Mouse (Mus musculus) midbrain, embryonic 13.5 days (tissue): ENCODE data around the gene Clic5. TPM values are rescaled to one million over a fixed set of nuclear protein-coding genes. Genes with fewer than 3 reads are reported as not detected.

Experiments used
- ATAC-seq: fragments of 200-750 bp; cut with Nextera tagmentation; 2 replicates; pipeline ENCODE4 v1.8.0; 2017; ENCODE audit warnings: mild to moderate bottlenecking, moderate TSS enrichment, moderate library complexity
- H3K27ac ChIP-seq: fragments of 300-500 bp; sonication (generic); 2 replicates; pipeline ENCODE4 v1.5.1; 2015; ENCODE audit warnings: inconsistent platforms, mild to moderate bottlenecking, moderate library complexity
- H3K27me3 ChIP-seq: fragments of 300-500 bp; sonication (generic); 2 replicates; pipeline ENCODE4 v1.6.1; 2015; ENCODE audit warnings: mild to moderate bottlenecking, inconsistent platforms
- H3K36me3 ChIP-seq: fragments of 300-500 bp; sonication (generic); 2 replicates; pipeline ENCODE4 v1.6.1; 2015; ENCODE audit warnings: mild to moderate bottlenecking, inconsistent platforms
- H3K4me1 ChIP-seq: fragments of 300-500 bp; sonication (generic); replicated peaks from 2 replicates; pipeline ENCODE4 v1.6.1; 2015; ENCODE audit warnings: inconsistent platforms
- H3K4me2 ChIP-seq: fragments of 300-500 bp; sonication (generic); replicated peaks from 2 replicates; pipeline ENCODE4 v1.6.1; 2015; ENCODE audit warnings: moderate library complexity, mild to moderate bottlenecking, inconsistent platforms
- H3K4me3 ChIP-seq: fragments of 300-500 bp; sonication (generic); replicated peaks from 2 replicates; pipeline ENCODE4 v1.5.1; 2015; ENCODE audit warnings: mild to moderate bottlenecking, inconsistent platforms
- H3K9ac ChIP-seq: fragments of 300-500 bp; sonication (generic); replicated peaks from 2 replicates; pipeline ENCODE4 v1.6.1; 2015; ENCODE audit warnings: mild to moderate bottlenecking, inconsistent platforms
- H3K9me3 ChIP-seq: fragments of 300-500 bp; sonication (generic); 2 replicates; pipeline ENCODE4 v1.6.1; 2016; ENCODE audit warnings: mild to moderate bottlenecking, inconsistent platforms
- WGBS: fragments of 180-500 bp; shearing (Covaris S2); methylation state at CpG from one replicate; pipeline ENCODE4 v1.1.7; 2015; 5-methylcytosine and 5-hydroxymethylcytosine counted together
- polyA plus RNA-seq: library from polyadenylated mRNA; unstranded; fragments of >200 nt; fragmentation: Nextera tagmentation; extraction: Ambion mirVana; gene quantifications from 2 replicates; pipeline ENCODE4 v1.2.1, GENCODE M21; 2015

Clic5 gene
- polyA plus RNA-seq, 1 experiment from 2014 or later = 0.70 TPM

GRCm38 (mm10) chr17:44288320-44288719, 99.9 kb downstream of the Clic5 start:
- no peak overlapping the region for H3K27ac ChIP-seq
- H3K4me2 ChIP-seq = no peak overlapping the region
- H3K36me3 ChIP-seq = no peaks in the 10 kb centered on the region
- no peak for ATAC-seq
- no peaks in the 10 kb centered on the region for H3K4me1 ChIP-seq
- no peak overlapping the region for H3K4me3 ChIP-seq
- H3K27me3 ChIP-seq = no peaks in the 10 kb centered on the region
- 92% methylated on average over 1 of the region's 1 CpGs for WGBS
- no peak overlapping the region for H3K9ac ChIP-seq
- no peaks in the 10 kb centered on the region for H3K9me3 ChIP-seq

- Histone ChIP-seq H3K27me3 (no peaks in the 10 kb centered on the region), H3K9ac (no peak overlapping the region), H3K4me2 (no peak overlapping the region), H3K4me3 (no peak overlapping the region), H3K4me1 (peaks cover 12% of the 10 kb centered on the region), H3K36me3 (no peaks in the 10 kb centered on the region), H3K27ac (no peak overlapping the region), H3K9me3 (no peaks in the 10 kb centered on the region)
- WGBS = 68% methylated on average over 1 of the region's 1 CpGs
- no peak for ATAC-seq
Observed at GRCm38 (mm10) chr17:44297221-44297620, 108.8 kb downstream of the Clic5 start.

- H3K36me3 ChIP-seq = no peaks in the 10 kb centered on the region
- H3K27ac ChIP-seq = no peak overlapping the region
- ATAC-seq = no peak
- H3K4me1 ChIP-seq = peaks cover 12% of the 10 kb centered on the region
- H3K9ac ChIP-seq = no peak overlapping the region
- no peaks in the 10 kb centered on the region for H3K27me3 ChIP-seq
- H3K4me3 ChIP-seq = no peak overlapping the region
- no peak overlapping the region for H3K4me2 ChIP-seq
- H3K9me3 ChIP-seq = no peaks in the 10 kb centered on the region
- 35% methylated on average over 5 of the region's 5 CpGs for WGBS
Observed at GRCm38 (mm10) chr17:44300236-44300635, 111.9 kb downstream of the Clic5 start.

- ATAC-seq = 0 out of 2 replicates have a peak, but pooled peaks have one; percentile 17
- Histone ChIP-seq H3K27me3 (no peaks in the 10 kb centered on the region), H3K4me3 (no peak overlapping the region), H3K4me2 (no peak overlapping the region), H3K9ac (no peak overlapping the region), H3K9me3 (no peaks in the 10 kb centered on the region), H3K36me3 (no peaks in the 10 kb centered on the region), H3K4me1 (peaks cover 12% of the 10 kb centered on the region), H3K27ac (no peak overlapping the region)
- 60% methylated on average over 4 of the region's 4 CpGs for WGBS
Observed at GRCm38 (mm10) chr17:44300723-44301122, 112.3 kb downstream of the Clic5 start.

GRCm38 (mm10) chr17:44301224-44301811, 112.9 kb downstream of the Clic5 start:
- Histone ChIP-seq H3K9ac (no peak overlapping the region), H3K4me3 (no peak overlapping the region), H3K27ac (no peak overlapping the region), H3K4me2 (no peak overlapping the region), H3K27me3 (no peaks in the 10 kb centered on the region), H3K36me3 (no peaks in the 10 kb centered on the region), H3K4me1 (peaks cover 12% of the 10 kb centered on the region), H3K9me3 (no peaks in the 10 kb centered on the region)
- 93% methylated on average over 17 of the region's 17 CpGs for WGBS
- ATAC-seq = no peak

GRCm38 (mm10) chr17:44304076-44304475, 115.7 kb downstream of the Clic5 start:
- no peak overlapping the region for H3K27ac ChIP-seq
- WGBS = 91% methylated on average over 1 of the region's 1 CpGs
- no peak overlapping the region for H3K4me2 ChIP-seq
- no peaks in the 10 kb centered on the region for H3K9me3 ChIP-seq
- H3K27me3 ChIP-seq = no peaks in the 10 kb centered on the region
- H3K4me1 ChIP-seq = peaks cover 12% of the 10 kb centered on the region
- no peak overlapping the region for H3K4me3 ChIP-seq
- H3K36me3 ChIP-seq = no peaks in the 10 kb centered on the region
- no peak overlapping the region for H3K9ac ChIP-seq
- no peak for ATAC-seq

GRCm38 (mm10) chr17:44309914-44310622, 121.7 kb downstream of the Clic5 start:
- WGBS = 84% methylated on average over 10 of the region's 10 CpGs
- H3K27me3 ChIP-seq = no peaks in the 10 kb centered on the region
- no peak overlapping the region for H3K27ac ChIP-seq
- H3K9me3 ChIP-seq = no peaks in the 10 kb centered on the region
- no peak for ATAC-seq
- H3K36me3 ChIP-seq = no peaks in the 10 kb centered on the region
- H3K4me2 ChIP-seq = no peak overlapping the region
- H3K4me1 ChIP-seq = no peaks in the 10 kb centered on the region
- no peak overlapping the region for H3K4me3 ChIP-seq
- H3K9ac ChIP-seq = no peak overlapping the region

GRCm38 (mm10) chr17:44325314-44325713, 136.9 kb downstream of the Clic5 start:
- ATAC-seq = no peak
- Histone ChIP-seq H3K27ac (no peak overlapping the region), H3K4me2 (no peak overlapping the region), H3K27me3 (no peaks in the 10 kb centered on the region), H3K4me3 (no peak overlapping the region), H3K9ac (no peak overlapping the region), H3K9me3 (no peaks in the 10 kb centered on the region), H3K4me1 (peaks cover 11% of the 10 kb centered on the region; the same call in 1 of the 2 replicates), H3K36me3 (no peaks in the 10 kb centered on the region)
- WGBS = 85% methylated on average over 10 of the region's 10 CpGs

GRCm38 (mm10) chr17:44327279-44328146, 139.1 kb downstream of the Clic5 start:
- WGBS = 51% methylated on average over 10 of the region's 10 CpGs
- H3K4me3 ChIP-seq = no peak overlapping the region
- no peaks in the 10 kb centered on the region for H3K27me3 ChIP-seq
- no peak overlapping the region for H3K4me2 ChIP-seq
- H3K36me3 ChIP-seq = no peaks in the 10 kb centered on the region
- H3K4me1 ChIP-seq = peaks cover 4% of the 10 kb centered on the region; the same call in 1 of the 2 replicates
- H3K9ac ChIP-seq = no peak overlapping the region
- ATAC-seq = peak; percentile 48; the same call in 1 of the 2 replicates
- H3K27ac ChIP-seq = peak overlapping the region; percentile 39; the same call in 1 of the 2 replicates
- no peaks in the 10 kb centered on the region for H3K9me3 ChIP-seq

GRCm38 (mm10) chr17:44328147-44328482, 139.7 kb downstream of the Clic5 start:
- no peak for ATAC-seq
- peaks cover 4% of the 10 kb centered on the region; the same call in 1 of the 2 replicates for H3K4me1 ChIP-seq
- no peak overlapping the region for H3K9ac ChIP-seq
- no peak overlapping the region for H3K4me3 ChIP-seq
- WGBS = 80% methylated on average over 5 of the region's 5 CpGs
- H3K4me2 ChIP-seq = no peak overlapping the region
- no peaks in the 10 kb centered on the region for H3K9me3 ChIP-seq
- H3K27me3 ChIP-seq = no peaks in the 10 kb centered on the region
- H3K27ac ChIP-seq = no peak overlapping the region
- H3K36me3 ChIP-seq = no peaks in the 10 kb centered on the region
